Mouse (Mus musculus) skeletal muscle tissue, adult 2 months (tissue): ENCODE measurements around the gene Rnf39.
A peak's percentile ranks its signal among the peaks of the same experiment; 100 is the strongest.

ENCODE experiments used
- DNase-seq: peaks from one replicate; pipeline ENCODE4 v3.0.0-alpha.2; 2012; ENCODE audit warnings: low read depth, low spot score

The Rnf39 gene

DNA sequence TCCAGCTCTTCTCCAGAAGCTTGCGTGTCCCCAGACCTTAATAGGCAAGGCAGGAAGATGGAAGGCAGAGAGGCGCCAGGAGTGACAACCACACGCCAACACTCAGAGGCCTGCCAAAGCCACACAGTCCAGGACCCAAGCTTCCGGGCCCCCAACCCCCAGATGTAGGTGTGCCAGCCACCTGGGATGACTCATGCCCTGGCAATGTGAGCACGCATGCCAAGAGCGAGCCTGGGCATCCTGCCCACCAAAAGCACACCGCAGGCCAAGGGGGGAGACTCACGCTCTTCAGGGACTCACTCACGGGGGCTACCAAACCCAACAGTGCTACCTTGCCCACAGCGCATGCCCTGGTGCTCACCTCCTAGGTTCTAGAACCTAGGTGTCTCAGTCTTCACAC is 327 bp upstream of the Rnf39 start:
- no peak for DNase-seq

DNA sequence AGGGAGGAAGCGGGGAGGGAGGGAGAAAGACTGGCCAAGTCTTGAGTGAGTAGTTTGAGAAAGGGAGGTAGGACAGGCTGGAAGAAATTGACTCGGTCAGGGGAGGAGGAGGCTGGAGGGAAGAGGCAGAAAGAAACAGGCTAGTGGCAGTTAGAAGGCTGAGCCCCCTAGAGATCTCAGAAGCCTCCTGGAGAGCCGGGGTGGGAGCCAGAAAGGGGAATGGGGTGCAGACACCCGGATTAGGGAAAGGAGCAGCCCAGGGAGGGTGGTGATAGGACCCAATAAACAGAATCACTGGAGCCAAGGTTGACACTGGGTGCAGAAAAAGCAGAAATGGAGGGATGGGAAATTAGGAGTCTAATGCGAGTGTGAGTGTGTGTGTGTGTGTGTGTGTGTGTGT is 973 bp downstream of the Rnf39 start:
- no peak for DNase-seq

DNA sequence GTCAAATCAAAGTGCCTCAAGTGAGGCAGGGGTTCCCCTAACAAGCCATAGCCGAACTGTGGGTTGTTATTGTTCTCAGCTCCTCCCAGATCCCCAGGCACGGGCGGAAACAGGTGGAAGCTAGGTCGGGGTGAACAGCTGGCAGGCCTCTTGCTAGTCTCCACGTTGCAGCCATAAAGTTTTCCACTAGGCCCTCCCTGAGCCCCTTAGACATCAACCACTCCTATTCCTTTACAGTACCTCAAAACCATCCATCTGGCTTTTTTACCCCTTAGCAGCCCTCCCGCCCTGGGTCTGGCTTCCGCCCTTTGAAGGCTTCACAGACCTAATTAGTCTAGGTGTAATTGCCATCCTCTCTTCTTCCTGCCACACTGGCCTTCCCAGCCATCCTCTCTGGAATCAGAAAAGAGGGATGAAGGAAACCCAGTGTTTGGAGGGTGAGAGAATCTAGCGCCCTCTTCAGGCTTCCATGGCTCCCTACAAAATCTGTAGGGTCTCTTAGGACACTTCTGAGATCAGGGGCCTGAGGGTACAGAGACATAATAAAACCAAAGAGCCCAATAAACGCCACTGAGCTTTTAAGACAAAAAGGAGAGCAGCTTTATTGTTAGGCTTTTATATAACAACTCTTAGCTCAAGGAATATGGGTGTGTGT is 1.5 kb downstream of the Rnf39 start:
- no peak for DNase-seq

DNA sequence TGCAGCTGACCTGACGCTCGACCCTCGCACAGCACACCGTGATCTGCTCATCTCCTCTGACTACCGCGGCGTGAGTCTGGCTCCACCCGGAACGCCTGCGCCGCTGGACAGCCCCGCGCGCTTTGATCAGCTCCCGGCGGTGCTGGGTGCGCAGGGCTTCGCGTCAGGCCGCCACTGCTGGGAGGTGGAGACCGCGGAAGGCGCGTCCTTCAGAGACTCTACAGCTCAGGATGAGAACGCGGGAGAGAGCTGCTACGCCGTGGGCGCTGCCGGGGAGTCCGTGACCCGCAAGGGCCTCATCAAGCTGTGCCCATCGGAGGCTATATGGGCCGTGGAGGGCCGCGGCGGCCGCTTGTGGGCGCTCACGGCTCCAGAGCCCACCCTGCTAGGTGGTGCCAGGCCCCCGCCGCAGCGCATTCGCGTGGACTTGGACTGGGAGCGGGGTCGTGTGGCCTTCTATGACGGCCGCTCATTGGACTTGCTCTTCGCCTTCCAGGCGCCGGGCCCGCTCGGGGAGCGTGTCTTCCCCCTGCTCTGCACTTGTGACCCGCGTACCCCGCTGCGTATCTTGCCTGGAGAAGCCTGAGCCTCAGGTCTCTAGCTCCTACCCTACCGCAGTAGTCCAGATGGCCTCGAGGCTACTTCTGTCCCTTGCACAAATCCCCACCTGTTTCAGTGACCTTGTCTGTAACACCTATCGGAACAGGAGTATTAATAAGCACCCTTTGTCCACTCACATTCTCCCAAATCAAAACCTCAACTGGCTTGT is 4.5 kb downstream of the Rnf39 start:
- DNase-seq = no peak

DNA sequence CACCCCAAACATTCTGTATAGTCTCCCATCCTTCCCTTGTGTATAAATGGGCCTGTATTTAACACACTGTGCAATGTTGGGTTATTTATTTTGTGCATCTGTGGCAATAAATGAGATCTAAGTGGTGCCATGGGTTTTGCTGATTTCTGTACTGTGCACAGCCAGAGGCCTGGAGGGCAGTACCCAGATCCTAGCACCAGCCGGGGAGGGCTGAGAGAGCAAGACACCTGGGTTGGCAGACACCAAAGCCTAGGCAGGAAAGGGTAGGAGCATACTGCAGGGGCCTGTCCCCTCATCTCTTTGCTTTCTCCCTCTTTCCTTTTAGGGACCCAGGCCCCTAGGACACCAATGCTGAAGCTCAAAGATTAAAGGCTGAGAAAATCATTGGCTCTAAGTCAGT is 5.6 kb downstream of the Rnf39 start:
- no peak for DNase-seq

DNA sequence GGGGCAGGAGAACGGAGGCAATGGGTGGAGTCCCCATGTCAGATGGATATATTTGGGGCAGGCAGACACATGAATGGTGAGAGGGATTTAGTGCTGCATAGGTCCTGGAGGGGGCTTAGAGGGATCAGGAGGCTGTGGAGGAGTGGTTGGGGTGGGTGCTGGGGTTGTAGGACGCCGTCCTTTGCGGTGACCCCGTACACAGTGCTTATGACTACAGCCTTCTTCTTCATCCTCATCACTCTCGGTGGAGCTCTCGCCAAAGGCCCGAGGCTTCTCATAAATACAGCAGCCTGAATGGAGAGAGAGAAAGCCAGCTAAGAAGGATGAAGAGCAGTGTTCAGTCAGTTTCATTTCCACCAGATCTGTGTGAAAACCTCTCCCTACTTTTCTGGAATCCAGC is 6.5 kb downstream of the Rnf39 start:
- no peak for DNase-seq

DNA sequence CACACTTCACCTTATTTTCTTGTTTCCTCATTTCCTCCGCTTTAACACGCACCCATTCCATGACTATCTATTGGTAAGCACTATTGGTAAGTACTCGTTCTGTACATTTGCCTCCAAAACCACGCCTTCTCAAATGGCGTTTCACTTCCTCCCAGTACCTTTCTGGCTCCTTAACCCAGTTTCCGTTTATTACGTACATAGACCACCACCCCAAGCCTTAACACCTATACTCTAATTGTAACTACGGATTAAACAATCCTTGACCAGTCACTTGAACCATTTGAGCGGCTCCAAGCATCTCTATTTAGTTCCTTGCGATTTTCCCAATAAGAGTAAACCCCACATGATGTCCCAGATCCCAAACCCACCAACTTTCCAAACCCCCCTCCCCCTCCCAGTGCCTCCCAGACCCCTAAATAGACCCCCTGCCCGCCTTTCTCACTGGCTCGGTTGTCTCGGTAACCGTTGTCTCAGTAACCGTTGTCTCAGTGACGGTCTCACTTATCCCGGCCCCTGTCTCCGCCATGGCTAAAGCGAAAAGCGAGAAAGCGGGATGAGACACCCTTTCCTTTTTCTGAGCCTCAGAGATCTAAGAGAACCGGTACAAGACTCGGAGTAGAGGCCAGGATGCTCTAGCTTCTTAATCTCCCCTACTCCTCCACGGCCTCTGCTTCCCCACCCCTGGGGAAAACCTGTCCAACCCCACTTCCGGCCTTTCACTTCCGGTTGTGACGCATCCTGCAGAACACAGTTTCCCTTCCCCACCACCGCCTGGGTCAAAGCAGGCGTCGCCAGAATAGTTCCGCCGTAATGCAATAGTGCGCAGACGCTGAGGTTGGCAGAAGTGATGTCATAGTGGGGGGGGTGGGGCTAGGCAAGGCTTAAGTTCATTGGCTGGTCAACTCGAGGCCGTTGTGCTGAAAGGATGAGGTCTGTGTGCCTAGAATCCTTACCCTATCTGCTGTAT is 8.5 kb downstream of the Rnf39 start, which contains the start of gene Ppp1r11:
Gene Ppp1r11 (minus strand): TSS at position 761 of the 967 bp plus-strand sequence.
- peak; percentile 97 for DNase-seq

DNA sequence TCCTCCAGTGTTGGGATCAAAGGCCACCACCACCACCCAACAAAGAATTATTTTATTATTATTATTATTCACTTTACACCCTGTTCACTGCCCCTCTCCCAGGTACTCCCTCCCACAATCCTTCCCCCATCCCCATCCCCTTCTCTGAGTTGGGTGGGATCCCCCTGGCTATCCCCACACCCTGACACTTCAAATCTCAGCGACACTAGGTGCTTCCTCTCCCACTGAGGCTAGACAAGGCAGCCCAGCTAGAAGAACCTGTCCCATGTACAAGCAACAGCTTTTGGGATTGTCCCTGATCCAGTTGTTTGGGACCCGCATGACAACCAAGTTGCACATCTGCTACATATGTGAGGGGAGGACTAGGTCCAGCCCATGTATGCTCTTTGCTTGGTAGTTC is 9.9 kb downstream of the Rnf39 start:
- no peak for DNase-seq

DNA sequence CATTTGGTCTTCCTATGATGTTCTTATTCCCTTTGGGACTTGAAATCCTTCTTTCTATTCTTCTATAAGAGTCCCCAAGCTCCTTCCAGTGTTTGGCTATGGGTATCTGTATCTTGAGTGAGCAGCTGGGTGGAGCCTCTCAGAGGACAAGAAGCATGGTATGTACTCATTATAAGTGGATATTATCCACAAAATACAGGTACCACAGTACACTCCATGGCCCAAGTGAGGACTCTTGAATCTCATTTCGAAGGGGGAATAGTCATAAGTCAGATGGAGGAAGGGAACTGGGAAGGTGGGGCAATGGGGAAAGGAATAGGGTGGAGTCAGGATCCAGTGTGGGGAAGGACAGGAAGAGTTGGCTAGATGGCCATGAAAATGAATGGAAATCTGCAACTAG is 10.3 kb downstream of the Rnf39 start:
- no peak for DNase-seq

DNA sequence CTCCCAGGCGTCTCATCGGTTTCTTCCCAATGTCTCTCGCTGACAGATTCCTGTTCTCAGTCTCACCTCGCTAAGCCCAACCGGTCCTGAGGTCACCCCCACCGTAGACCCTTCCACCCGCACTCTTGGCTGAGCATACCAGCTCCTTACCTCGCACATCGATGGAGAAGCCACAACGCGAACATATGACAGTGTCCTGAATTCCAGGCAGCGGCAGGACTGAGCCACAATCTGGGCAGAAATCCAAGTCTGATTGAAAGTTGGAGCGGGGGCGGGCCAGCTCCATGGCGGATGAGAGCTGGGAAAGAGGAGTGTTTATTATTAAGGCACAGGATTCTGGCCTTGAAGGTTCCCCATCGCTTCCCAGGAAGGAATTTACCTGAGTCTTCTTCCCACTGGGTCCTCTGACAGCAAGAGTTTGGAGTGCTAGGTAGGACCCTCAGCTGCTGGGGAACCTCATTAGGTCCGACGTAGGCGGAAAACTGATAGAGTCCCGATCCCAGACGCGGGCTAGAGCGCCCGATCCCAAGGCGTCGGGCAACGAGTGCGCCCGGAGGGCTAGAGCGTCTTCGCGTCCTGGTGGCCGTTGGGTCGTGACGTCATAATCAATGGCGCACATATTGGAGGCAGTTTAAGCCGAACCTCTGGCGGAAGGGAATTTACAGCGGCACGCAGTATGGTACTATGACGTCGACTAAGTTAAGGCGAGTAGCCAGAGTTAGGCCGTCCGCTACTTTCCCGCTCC is 15.5 kb downstream of the Rnf39 start, which contains the start of the genes Znrd1 and Znrd1as:
Gene Znrd1 (minus strand): TSS at position 561 of the 745 bp plus-strand sequence.
Gene Znrd1as (plus strand): TSS at position 594 of the 745 bp plus-strand sequence.
- DNase-seq = peak; percentile 96

DNA sequence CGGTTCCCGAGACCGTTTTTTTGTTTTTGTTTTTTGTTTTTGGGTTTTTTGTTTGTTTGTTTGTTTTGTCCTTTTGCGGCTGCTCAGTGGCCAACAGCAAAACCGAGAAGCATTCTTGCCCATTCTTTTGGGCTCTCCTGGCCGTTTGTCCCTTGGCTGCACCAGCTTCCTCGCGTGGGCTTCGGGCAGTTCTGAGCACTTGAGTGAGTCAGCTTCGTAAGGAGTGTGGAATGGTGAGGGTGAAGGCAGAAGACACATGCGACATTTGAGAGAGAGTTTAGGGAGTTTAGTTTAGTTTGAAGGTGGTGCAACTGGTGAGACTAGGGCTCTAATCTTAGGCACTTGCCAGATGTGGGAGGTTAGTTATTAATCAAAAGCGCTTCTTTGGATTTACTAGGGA is 16.2 kb downstream of the Rnf39 start:
- no peak for DNase-seq

DNA sequence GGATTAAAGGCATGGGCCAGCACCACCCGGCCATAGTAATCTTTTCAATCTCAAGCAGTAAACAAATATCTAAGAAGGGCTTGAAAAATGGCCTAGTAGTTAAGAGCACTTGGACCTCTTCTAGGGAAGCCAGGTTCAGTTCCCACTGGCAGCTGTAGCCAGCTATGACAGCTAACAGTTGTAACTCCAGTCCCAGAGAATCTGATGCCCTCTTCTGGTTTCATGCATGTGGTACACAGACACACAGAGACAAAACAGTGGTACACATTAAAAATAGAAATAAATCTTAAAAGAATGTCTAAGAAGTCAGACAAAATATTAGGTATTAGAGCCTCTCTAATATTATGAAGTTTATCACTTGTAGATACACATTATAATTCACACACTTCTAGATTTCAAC is 18.4 kb downstream of the Rnf39 start:
- no peak for DNase-seq

DNA sequence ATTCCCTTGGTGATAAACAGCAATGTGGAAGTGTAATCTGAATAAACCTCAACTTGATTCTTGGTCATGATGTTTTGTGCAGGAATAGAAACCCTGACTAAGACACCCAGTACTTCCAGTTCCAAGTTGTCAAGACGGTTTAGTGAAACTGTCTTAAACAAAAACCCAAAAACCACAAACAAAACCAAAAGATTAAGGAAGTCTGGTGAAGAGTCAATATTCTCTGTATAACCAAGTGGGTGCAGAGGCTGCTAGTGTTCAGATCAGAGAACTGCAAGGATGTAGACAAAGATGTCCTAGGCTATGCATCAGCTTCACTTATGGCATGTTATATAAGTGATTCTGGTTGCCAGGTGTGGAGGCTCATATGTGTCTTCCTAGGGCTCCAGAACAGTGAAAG is 24.2 kb downstream of the Rnf39 start:
- no peak for DNase-seq

DNA sequence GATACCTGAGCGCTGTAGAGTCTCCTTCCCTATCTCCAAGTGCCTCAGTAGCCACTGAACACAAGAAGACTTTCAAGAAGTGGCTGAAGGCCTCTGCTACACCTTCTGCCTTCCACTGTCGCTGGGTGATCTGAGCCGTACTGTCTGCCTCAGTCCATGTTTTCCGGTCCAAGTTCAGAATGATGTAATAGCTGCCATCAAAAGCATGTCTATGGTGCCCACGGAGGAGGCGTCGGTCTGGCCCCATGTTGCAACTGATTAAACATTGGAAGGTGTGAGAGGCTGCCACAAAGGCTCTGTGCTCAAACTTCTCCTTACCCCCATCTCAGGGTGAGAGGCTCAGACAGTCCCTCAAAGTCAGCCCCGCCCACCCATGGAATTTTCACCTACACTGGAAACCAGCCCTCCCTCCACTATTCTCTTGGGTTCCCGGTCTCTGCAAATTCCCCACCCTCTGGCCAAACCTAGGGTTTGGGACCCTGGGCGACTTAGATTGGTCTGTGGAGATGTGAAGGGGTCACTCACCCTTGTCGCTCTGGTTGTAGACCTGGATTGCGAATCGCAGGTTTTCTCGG is 27.7 kb downstream of the Rnf39 start:
- DNase-seq = no peak

DNA sequence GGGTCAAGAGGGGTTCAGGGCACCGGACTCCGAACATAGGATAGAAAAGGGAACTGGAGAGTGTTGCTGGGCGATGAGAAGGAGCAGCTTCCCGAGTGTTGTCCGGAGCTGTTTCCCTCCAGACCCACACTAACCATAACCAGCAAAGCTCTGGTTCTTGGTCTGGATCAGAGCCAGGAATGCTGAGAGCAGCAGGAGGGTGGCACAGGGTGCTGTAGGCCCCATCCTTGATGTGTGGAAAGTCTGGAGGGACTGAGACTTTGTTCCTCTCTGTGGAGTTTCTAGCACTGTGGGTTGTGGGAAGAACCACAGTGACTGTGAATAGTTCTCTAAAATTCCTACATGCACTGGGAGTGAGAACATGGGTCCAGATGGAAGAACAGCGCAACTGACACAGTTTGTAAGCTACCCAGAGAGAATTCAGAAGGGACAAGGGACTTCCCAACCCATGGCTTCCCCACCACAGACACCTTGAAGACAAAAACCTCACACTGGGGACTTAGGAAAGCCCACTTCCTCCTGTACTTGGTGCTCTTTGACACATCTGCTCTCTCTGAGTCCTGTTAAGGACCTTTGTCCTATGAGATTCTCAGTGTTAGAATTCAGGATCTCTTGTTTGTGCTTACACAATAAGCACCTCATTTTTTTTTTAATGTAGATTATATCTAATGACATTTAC is 28.6 kb downstream of the Rnf39 start:
- DNase-seq = no peak

DNA sequence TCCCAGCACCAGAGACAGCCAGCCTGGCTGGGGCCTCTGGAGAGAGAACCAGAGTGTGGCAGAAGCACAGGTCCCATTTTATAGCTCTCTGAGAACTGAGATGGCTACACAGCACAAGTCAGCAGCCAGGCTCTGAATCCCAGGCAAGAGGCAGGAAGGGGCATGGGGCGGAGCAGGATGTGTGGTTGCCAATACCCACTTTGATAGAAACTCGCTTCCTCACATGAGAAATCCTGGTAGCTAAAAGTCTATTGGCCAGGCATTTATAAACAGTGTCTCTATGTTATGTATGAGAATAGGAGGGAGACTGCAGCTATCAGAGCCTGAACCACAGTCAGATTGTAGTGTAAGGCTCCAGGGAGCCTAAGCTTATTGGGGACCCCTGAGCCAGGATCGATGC is 30.1 kb downstream of the Rnf39 start:
- DNase-seq = no peak

DNA sequence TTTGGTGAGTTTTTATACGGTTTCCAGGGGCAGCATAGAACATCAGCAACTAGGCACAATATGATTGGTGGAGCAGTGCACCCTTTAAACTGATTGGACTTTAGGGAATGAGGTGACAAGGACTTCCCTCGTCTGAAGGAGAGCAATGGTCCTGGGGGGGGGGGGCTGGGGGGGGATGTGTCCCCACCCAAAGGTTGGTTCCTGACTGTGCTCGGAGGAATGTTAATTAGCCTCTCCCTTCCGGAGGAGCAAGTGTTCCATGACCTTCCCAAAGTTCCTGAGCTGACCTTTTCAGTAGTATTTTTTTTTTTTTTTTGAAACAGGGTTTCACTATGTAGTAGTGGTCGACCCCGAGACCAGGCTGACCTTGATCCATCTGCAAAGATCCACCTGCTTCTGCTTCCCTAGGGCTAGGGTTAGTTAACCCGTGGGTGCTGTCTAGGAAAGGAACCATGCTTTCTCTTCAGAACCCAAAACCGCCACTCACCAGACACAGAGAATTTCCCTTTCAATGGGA is 30.6 kb downstream of the Rnf39 start:
- no peak for DNase-seq

DNA sequence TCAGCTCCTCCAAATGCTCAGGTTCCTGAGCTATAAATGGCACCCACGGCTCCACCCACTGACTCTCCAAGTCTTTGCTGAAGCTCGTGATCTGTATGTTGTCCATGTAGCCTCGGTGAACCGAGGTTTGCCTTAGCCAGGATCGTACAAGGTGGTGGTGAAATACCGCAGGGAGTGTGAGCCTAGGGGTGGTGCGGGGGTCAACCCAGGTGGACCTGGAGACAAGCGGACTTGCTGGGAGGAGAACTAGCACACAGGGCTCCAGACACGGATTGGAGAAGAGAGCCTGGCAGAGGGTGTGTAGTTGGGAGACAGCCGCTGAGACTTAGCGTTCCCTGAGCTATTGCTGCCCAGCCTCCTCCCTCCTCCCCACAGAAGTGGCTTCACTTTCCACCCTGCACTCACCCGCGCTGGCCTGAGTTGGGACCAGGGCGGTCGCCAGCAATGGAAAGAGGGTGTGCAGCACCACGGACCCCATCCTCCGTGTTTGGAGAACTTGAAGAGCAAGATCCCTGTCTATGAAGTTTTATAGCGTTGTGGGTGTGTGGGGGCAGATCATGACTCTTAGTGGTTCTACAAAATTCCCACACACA is 38.6 kb downstream of the Rnf39 start, which contains the start of gene 2410137M14Rik:
Gene 2410137M14Rik (minus strand): TSS at position 17 of the 593 bp plus-strand sequence.
- peak; percentile 40 for DNase-seq

DNA sequence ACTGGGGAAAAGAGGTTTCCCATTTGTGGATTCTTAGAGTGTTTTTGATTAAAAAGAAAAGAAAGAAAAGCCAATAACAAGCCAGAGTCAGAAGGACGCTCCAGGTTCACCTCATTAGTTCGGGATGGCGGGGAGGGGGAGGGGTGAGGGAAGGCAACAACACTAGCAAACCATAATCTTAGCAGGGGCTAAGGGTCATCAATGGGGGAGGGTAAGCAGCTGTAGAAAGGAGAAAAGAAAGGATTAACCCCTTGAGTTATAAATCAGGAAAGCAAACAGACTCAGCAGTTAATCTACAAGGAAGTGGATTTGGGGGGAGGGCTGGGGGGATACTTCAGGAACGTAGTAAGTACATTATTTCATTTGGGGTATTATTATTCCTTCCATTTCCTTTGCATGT is 39.1 kb downstream of the Rnf39 start:
- DNase-seq = no peak
